Mouse (Mus musculus) bone marrow macrophage, adult 2 months (primary cell): Measurements from ENCODE around the gene Rars. TPM values are rescaled to one million over a fixed set of nuclear protein-coding genes. Genes with fewer than 3 reads are reported as not detected.

Experiments
- H3K27ac ChIP-seq: 2 replicates; pipeline ENCODE4 v1.5.1; 2012; ENCODE audit warnings: low read depth, low read length; ENCODE audit not compliant: insufficient read depth
- H3K4me1 ChIP-seq: 2 replicates; pipeline ENCODE4 v1.6.1; 2012; ENCODE audit warnings: low read length; ENCODE audit not compliant: control insufficient read depth, insufficient read depth
- H3K4me3 ChIP-seq: 2 replicates; pipeline ENCODE4 v1.5.1; 2012; ENCODE audit warnings: mild to moderate bottlenecking, low read length, moderate library complexity; ENCODE audit not compliant: insufficient read depth
- CTCF ChIP-seq: IDR thresholded peaks from 2 replicates; pipeline ENCODE4 v1.5.1; 2012; ENCODE audit warnings: low read depth, mild to moderate bottlenecking, low read length, moderate library complexity
- POLR2A ChIP-seq: IDR thresholded peaks from 2 replicates; pipeline ENCODE4 v1.6.1; 2012; ENCODE audit warnings: mild to moderate bottlenecking, low read depth, low read length, borderline replicate concordance
- polyA plus RNA-seq: library from polyadenylated mRNA; stranded (reverse); fragments of >200 nt; gene quantifications from 2 replicates; pipeline ENCODE4 v1.2.4, GENCODE M21; 2012; ENCODE audit not compliant: missing spikeins, insufficient read depth, insufficient read length

Gene Rars
- polyA plus RNA-seq, 1 experiment, result 37.2 TPM

DNA sequence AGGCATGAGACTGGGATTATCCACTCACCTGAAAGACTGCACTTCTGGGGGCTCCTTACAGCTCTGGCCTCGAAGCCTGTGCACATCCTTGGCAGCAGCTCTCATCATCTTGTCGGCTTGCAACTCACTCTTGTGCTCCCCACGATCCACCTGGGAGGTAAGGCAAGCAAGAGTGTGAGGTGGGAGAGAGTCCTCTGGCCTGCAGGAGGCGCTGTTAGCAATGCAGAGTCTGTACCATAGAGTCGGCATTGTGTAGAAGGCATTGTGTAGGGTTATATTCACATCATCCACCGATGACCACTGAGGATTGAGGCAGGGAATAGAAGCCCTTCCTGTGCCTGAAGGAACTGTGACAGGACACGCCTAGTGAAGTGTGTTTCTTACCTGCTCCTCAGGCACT lies 6.0 kb upstream of the Rars start:
- no peak overlapping the region for H3K27ac ChIP-seq
- TF ChIP-seq CTCF (peak; percentile 62), POLR2A (no peak)
- H3K4me1 ChIP-seq, result peaks cover 20% of the 10 kb centered on the region
- no peak overlapping the region for H3K4me3 ChIP-seq

DNA sequence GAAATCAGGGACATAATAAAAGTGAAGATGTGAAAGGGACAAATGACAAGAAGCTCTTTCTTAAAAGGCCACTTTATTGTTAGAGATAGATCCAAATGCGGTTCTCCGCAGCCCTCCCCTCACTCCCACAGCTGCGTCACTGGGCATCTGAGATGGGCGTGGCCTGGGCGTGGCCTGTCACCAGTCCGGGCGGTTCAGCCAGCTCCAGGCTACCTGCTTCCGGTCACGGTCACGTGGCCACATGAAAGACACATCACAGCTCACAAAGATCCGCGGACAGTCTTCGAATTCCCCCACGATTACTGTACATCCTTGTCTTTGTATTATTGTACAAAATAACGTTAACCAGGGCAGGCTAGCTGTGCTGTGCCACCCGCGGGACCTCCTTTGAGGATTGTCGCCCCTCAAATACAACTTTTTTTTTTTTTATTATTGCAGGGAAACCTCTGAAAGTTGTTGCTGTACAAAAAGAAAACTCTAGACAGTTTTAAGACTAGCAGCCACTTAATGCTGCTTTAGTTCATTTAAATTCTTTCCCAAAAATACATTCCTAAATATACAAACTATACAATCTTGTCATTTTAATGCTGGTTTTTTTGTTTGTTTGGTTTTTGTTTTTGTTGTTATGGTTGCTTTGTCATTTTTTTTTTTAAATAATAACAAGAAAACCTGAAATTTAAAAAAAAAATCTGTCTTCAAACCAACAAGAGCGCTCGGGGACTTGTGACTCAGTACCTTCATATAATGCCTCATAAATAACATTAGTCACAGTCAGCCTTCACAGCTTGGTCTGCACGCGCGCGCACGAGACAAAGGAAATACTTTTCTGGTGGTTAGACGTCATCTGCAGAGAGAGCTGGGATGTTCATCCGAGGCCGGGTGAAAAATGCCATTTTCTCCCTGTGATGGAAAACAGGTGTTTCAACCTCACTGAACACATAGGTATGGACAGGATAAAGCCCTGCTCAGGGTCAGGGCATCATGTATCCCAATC lies 4.3 kb upstream of the Rars start:
- Histone ChIP-seq H3K27ac (peak overlapping the region; percentile 75), H3K4me1 (peaks cover 18% of the 10 kb centered on the region), H3K4me3 (peak overlapping the region; percentile 60)
- TF ChIP-seq CTCF, result no peak
- TF ChIP-seq POLR2A, result 0 out of 2 replicates have a peak, but pooled peaks have one; percentile 36

DNA sequence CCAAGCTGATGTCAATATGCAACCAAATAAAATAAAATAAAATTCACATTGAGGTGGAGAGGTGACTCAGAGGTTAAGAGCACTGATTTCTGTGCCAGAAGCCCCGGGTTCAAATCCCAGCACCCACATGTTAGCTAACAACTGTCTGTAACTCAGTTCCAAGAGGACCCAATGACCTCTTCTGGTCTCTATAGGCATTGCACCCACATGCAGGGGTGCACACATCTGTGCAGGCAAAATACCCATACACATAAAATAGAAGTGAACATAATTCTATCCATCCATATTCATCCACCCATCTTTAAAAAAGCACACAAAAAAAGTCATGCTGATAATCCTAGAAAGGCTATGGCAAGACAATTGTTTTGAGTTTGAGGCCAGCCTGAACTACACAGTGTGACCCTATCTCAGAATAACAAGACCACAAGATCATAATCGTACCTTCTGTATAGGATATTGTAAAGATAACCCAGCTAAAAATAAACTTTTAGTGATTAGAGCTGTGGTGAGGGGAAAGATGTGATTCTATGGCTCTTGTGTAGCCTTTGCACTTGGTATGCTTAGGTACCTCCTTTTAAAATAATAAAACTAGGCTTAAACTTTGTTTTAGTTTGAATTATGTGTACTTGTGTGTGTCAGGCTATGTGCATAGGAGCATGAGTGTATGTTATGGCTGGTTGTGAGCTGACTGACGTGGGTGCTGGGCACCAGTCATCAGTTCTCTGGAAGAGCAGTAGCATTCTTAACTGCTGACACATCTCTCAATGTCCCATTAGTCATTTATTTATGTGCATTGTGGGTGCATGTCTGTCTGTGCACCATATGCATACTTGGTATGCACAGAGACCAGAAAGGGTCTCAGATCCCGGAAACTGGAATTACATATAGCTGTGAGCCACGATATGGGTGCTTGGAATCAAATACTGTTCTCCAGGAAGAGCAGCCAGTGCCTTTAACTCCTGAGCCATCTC lies 3.1 kb upstream of the Rars start:
- Histone ChIP-seq H3K4me1 (peaks cover 19% of the 10 kb centered on the region), H3K4me3 (peak overlapping the region; percentile 60), H3K27ac (peak overlapping the region; percentile 28)
- TF ChIP-seq CTCF (no peak), POLR2A (no peak)

DNA sequence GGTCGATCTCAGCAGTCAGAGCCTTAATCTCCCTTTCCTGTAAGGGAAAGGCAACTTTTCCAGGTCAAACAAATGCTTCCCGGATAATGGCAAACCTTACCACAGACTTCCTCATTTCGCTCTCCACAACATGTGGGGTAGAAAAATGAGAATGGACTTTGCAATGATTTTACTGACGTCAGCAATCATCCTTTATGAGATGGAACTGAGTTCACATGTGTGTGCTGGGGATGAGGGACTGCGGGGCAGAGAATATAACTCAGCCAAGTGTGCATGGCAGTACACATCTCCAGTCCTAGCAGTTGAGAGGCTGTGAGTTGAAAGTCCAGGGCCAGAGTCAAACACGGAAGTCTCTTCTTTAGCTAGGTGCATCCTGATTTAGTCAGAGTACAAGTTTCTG lies 1.0 kb downstream of the Rars start:
- H3K4me1 ChIP-seq, result peaks cover 19% of the 10 kb centered on the region
- H3K4me3 ChIP-seq, result peak overlapping the region; percentile 95
- no peak for TF ChIP-seq CTCF
- no peak for TF ChIP-seq POLR2A
- peak overlapping the region; percentile 47 for H3K27ac ChIP-seq

DNA sequence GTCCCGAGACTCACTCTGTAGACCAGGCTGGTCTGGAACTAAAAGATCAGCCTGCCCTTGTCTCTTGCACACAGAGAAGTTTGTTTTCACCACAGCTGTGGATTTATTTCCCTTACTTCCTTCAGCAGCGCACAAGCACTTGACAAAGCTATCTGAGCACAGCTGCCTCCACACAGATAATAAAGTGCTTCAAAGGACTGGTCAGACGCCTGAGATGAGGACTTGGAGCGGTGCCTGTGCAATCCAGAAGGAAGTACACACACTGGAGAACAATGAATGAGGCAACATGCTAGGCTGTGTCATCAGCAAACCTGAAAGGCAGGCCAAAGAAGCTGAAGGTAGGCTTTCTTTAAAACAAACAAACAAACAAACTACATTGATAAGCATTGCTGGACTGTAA lies 2.2 kb downstream of the Rars start:
- H3K4me1 ChIP-seq, result peaks cover 18% of the 10 kb centered on the region
- H3K27ac ChIP-seq, result peak overlapping the region; percentile 24; the same call in 1 of the 2 replicates
- peak overlapping the region; percentile 23; the same call in 1 of the 2 replicates for H3K4me3 ChIP-seq
- TF ChIP-seq CTCF (no peak), POLR2A (no peak)

DNA sequence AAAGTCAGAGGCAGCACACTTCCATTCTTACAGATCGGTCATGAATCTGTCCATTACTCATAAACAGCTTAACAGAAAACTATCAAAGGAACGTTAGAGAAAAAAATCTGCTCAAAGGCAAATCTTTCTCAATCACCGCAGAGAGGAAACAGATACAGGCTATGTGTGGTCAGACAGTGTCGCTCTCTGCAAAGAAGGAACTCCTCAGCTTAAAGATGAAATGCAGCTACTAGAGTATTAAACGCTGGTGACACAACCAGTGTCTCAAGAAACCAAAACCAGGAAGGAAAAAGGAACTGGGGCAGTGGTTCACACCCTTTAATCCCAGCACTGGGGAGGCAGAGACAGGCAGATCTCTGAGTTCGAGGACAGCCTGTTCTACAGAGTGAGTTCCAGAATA lies 6.6 kb downstream of the Rars start:
- Histone ChIP-seq H3K4me3 (no peak overlapping the region), H3K27ac (peak overlapping the region; percentile 27), H3K4me1 (peaks cover 24% of the 10 kb centered on the region)
- TF ChIP-seq CTCF (no peak), POLR2A (no peak)

DNA sequence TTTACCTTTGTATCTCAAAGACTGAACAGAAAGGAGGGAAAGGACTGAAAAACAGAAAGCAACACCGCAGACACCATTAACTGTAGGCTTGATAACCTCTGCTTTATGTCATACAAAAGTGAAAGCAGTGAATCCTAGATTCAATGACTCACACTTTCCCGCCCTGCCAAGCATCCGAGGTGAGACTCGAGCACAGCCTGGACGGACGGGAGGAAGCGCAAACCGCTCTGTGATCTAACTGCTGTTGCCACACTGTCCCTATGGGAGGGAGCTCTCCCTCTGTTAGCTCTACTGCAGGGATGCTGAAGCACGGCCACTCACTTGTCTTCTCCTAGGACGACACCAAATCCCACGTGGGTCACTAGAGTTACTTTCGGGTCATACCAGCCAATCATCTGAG lies 18.0 kb downstream of the Rars start:
- H3K4me1 ChIP-seq, result no peaks in the 10 kb centered on the region
- no peak for TF ChIP-seq POLR2A
- no peak for TF ChIP-seq CTCF

DNA sequence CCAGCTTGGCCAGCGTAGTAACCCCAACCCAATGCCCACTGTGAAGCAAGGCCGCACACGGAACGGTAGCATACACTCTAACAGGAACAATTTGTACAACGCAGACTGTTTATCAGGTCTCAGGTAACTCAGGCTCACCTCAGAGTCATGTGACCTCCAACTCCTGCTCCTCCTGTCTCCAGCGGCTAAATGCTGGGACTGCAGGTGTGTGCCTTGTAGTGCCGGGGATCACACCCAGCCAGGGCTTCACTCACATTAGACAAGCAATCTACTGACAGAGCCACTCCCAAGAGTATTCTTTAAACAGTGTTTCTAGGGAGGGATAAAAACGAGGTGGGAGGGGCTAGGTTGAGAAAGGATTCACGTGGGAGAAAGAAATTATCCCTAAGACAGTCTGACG lies 22.8 kb downstream of the Rars start:
- H3K27ac ChIP-seq, result no peak overlapping the region
- H3K4me1 ChIP-seq, result no peaks in the 10 kb centered on the region
- TF ChIP-seq CTCF (no peak), POLR2A (no peak)
- H3K4me3 ChIP-seq, result no peak overlapping the region

More for the DNA sequence above, 18.0 kb downstream of the Rars start:
- H3K27ac ChIP-seq, result no peak overlapping the region
- H3K4me3 ChIP-seq, result no peak overlapping the region

DNA sequence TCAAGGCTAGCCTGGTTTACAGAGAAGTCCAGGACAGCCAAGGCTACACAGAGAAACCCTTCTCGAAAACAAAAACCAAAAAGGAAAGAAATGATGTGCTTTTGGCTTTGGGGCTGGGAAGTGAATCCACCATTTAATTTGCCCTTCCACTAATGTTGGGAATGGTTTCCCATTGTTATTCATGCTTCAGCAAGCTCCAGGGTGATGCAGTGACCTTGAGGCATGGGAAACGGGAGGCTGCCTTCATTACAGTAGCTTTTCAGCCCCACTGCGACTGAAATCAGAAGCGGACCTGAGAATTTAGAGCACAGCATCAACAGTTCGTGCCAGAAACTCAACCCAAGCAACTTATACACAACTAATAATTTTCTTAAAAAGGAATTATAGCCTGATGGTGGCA lies 33.0 kb downstream of the Rars start:
- 0 out of 2 replicates have a peak, but pooled peaks cover 2% of the 10 kb centered on the region for H3K4me1 ChIP-seq
- H3K27ac ChIP-seq, result no peak overlapping the region
- no peak for TF ChIP-seq POLR2A
- no peak for TF ChIP-seq CTCF
- H3K4me3 ChIP-seq, result no peak overlapping the region
